Mouse (Mus musculus) midbrain, embryonic 16.5 days (tissue): Measurements from ENCODE around the gene Kalrn. TPM values are rescaled to one million over a fixed set of nuclear protein-coding genes. Genes with fewer than 3 reads are reported as not detected.

Source experiments
- ATAC-seq: fragments of 200-750 bp; cut with Nextera tagmentation; 2 replicates; pipeline ENCODE4 v1.8.0; 2017; ENCODE audit warnings: moderate TSS enrichment
- H3K27ac ChIP-seq: fragments of 300-500 bp; sonication (generic); 2 replicates; pipeline ENCODE4 v1.5.1; 2014; ENCODE audit warnings: mild to moderate bottlenecking, low read length, mixed read lengths
- H3K27me3 ChIP-seq: fragments of 300-500 bp; sonication (generic); 2 replicates; pipeline ENCODE4 v1.6.1; 2014; ENCODE audit warnings: low read depth, low read length, mixed read lengths; ENCODE audit not compliant: control insufficient read depth, insufficient read depth
- H3K36me3 ChIP-seq: fragments of 300-500 bp; sonication (generic); 2 replicates; pipeline ENCODE4 v1.6.1; 2014; ENCODE audit warnings: mild to moderate bottlenecking, low read length, moderate library complexity, mixed read lengths; ENCODE audit not compliant: control insufficient read depth, insufficient read depth
- H3K4me1 ChIP-seq: fragments of 300-500 bp; sonication (generic); 2 replicates; pipeline ENCODE4 v1.6.1; 2014; ENCODE audit warnings: mild to moderate bottlenecking, low read length, mixed read lengths; ENCODE audit not compliant: control insufficient read depth, insufficient read depth
- H3K4me2 ChIP-seq: fragments of 300-500 bp; sonication (generic); 2 replicates; pipeline ENCODE4 v1.6.1; 2014; ENCODE audit warnings: mild to moderate bottlenecking, low read length, mixed read lengths
- H3K4me3 ChIP-seq: fragments of 300-500 bp; sonication (generic); 2 replicates; pipeline ENCODE4 v1.5.1; 2014; ENCODE audit warnings: low read depth, mild to moderate bottlenecking, low read length, moderate library complexity, mixed read lengths
- H3K9ac ChIP-seq: fragments of 300-500 bp; sonication (generic); 2 replicates; pipeline ENCODE4 v1.6.1; 2014; ENCODE audit warnings: low read depth, low read length, mixed read lengths
- H3K9me3 ChIP-seq: fragments of 300-500 bp; sonication (generic); replicated peaks from 2 replicates; pipeline ENCODE4 v1.6.1; 2014; ENCODE audit warnings: mild to moderate bottlenecking, low read length, mixed read lengths; ENCODE audit not compliant: control insufficient read depth, poor library complexity, severe bottlenecking
- WGBS: fragments of 180-500 bp; shearing (Covaris S2); extraction: QIAGEN DNeasy Blood & Tissue Kit; methylation state at CpG from one replicate; pipeline ENCODE4 v1.1.7; 2014; 5-methylcytosine and 5-hydroxymethylcytosine counted together
- polyA plus RNA-seq: library from polyadenylated mRNA; unstranded; fragments of >200 nt; fragmentation: Nextera tagmentation; extraction: Ambion mirVana; gene quantifications from 2 replicates; pipeline ENCODE4 v1.2.1, GENCODE M21; 2015

The Kalrn gene
- polyA plus RNA-seq, 1 experiment from 2014 or later: 31.3 TPM

- Histone ChIP-seq H3K4me3 (no peak overlapping the region), H3K36me3 (no peaks in the 10 kb centered on the region), H3K4me2 (no peak overlapping the region), H3K9me3 (no peaks in the 10 kb centered on the region), H3K27me3 (no peaks in the 10 kb centered on the region), H3K4me1 (peaks cover 8% of the 10 kb centered on the region), H3K27ac (no peak overlapping the region), H3K9ac (no peak overlapping the region)
- no peak for ATAC-seq
- 69% methylated on average over 4 of the region's 4 CpGs for WGBS
Measured at GRCm38 (mm10) chr16:34079511-34079910, 493.8 kb downstream of the Kalrn start.

GRCm38 (mm10) chr16:34078732-34079131 lies 494.6 kb downstream of the Kalrn start:
- Histone ChIP-seq H3K9ac (no peak overlapping the region), H3K4me2 (no peak overlapping the region), H3K36me3 (no peaks in the 10 kb centered on the region; the same call in 1 of the 2 replicates), H3K27ac (no peak overlapping the region), H3K27me3 (no peaks in the 10 kb centered on the region), H3K9me3 (no peaks in the 10 kb centered on the region), H3K4me1 (peaks cover 8% of the 10 kb centered on the region), H3K4me3 (no peak overlapping the region)
- WGBS: 84% methylated on average over 2 of the region's 2 CpGs
- ATAC-seq: no peak

- no peaks in the 10 kb centered on the region for H3K9me3 ChIP-seq
- no peaks in the 10 kb centered on the region; the same call in 1 of the 2 replicates for H3K36me3 ChIP-seq
- no peak overlapping the region for H3K4me3 ChIP-seq
- no peak for ATAC-seq
- no peak overlapping the region for H3K4me2 ChIP-seq
- WGBS: 76% methylated on average over 3 of the region's 3 CpGs
- no peak overlapping the region for H3K9ac ChIP-seq
- no peaks in the 10 kb centered on the region for H3K4me1 ChIP-seq
- no peak overlapping the region for H3K27ac ChIP-seq
- no peaks in the 10 kb centered on the region for H3K27me3 ChIP-seq
Measured at GRCm38 (mm10) chr16:34076101-34076500, 497.2 kb downstream of the Kalrn start.

GRCm38 (mm10) chr16:34073930-34074329 lies 499.4 kb downstream of the Kalrn start:
- ATAC-seq: no peak
- Histone ChIP-seq H3K9me3 (no peaks in the 10 kb centered on the region), H3K27me3 (no peaks in the 10 kb centered on the region), H3K4me2 (no peak overlapping the region), H3K36me3 (no peaks in the 10 kb centered on the region; the same call in 1 of the 2 replicates), H3K4me3 (no peak overlapping the region), H3K4me1 (no peaks in the 10 kb centered on the region), H3K9ac (no peak overlapping the region), H3K27ac (no peak overlapping the region)
- WGBS: 90% methylated on average over 4 of the region's 4 CpGs

- Histone ChIP-seq H3K27me3 (no peaks in the 10 kb centered on the region), H3K4me3 (no peak overlapping the region), H3K4me1 (no peaks in the 10 kb centered on the region), H3K4me2 (no peak overlapping the region), H3K36me3 (no peaks in the 10 kb centered on the region; the same call in 1 of the 2 replicates), H3K9ac (no peak overlapping the region), H3K9me3 (no peaks in the 10 kb centered on the region), H3K27ac (no peak overlapping the region)
- no peak for ATAC-seq
- WGBS: 89% methylated on average over 3 of the region's 3 CpGs
Measured at GRCm38 (mm10) chr16:34072136-34072535, 501.2 kb downstream of the Kalrn start.

- Histone ChIP-seq H3K27me3 (no peaks in the 10 kb centered on the region), H3K9ac (no peak overlapping the region), H3K27ac (no peak overlapping the region), H3K9me3 (no peaks in the 10 kb centered on the region), H3K4me1 (no peaks in the 10 kb centered on the region), H3K4me3 (no peak overlapping the region), H3K4me2 (no peak overlapping the region), H3K36me3 (no peaks in the 10 kb centered on the region; the same call in 1 of the 2 replicates)
- WGBS: 93% methylated on average over 3 of the region's 3 CpGs
- no peak for ATAC-seq
Measured at GRCm38 (mm10) chr16:34071223-34071825, 502.0 kb downstream of the Kalrn start.

GRCm38 (mm10) chr16:34069481-34069880 lies 503.9 kb downstream of the Kalrn start:
- H3K4me2 ChIP-seq: no peak overlapping the region
- H3K4me1 ChIP-seq: no peaks in the 10 kb centered on the region
- no peak overlapping the region for H3K4me3 ChIP-seq
- no peak for ATAC-seq
- no peak overlapping the region for H3K27ac ChIP-seq
- H3K36me3 ChIP-seq: no peaks in the 10 kb centered on the region; the same call in 1 of the 2 replicates
- no peaks in the 10 kb centered on the region for H3K9me3 ChIP-seq
- H3K9ac ChIP-seq: no peak overlapping the region
- WGBS: 85% methylated on average over 3 of the region's 3 CpGs
- no peaks in the 10 kb centered on the region for H3K27me3 ChIP-seq

- H3K9ac ChIP-seq: no peak overlapping the region
- no peaks in the 10 kb centered on the region for H3K9me3 ChIP-seq
- no peak overlapping the region for H3K27ac ChIP-seq
- H3K4me1 ChIP-seq: no peaks in the 10 kb centered on the region
- ATAC-seq: no peak
- H3K36me3 ChIP-seq: no peaks in the 10 kb centered on the region
- no peaks in the 10 kb centered on the region for H3K27me3 ChIP-seq
- no peak overlapping the region for H3K4me3 ChIP-seq
- H3K4me2 ChIP-seq: no peak overlapping the region
Measured at GRCm38 (mm10) chr16:34066922-34067321, 506.4 kb downstream of the Kalrn start.

- no peak overlapping the region for H3K27ac ChIP-seq
- no peak overlapping the region for H3K4me3 ChIP-seq
- no peak overlapping the region for H3K9ac ChIP-seq
- no peaks in the 10 kb centered on the region for H3K27me3 ChIP-seq
- no peak overlapping the region for H3K4me2 ChIP-seq
- H3K9me3 ChIP-seq: no peaks in the 10 kb centered on the region
- no peaks in the 10 kb centered on the region for H3K4me1 ChIP-seq
- H3K36me3 ChIP-seq: no peaks in the 10 kb centered on the region
- 94% methylated on average over 4 of the region's 4 CpGs for WGBS
- no peak for ATAC-seq
Measured at GRCm38 (mm10) chr16:34066376-34066775, 507.0 kb downstream of the Kalrn start.
